Mouse (Mus musculus) urinary bladder, postnatal 36 days (tissue): ENCODE results near the gene Gpsm1.
"Not testable (repeated sequence)": the region's sequence is repeated elsewhere in the genome, so short reads cannot be mapped to it uniquely, and the experiment has no call there.

ENCODE experiments used
- DNase-seq, 2 experiments: peaks; one replicate each; pipeline ENCODE4 v3.0.0; 2022; ENCODE audit warnings: low spot score in 2 of 2, mixed read lengths in 1 of 2

The Gpsm1 gene

GRCm38 (mm10) chr2:26368572-26368971, 53.3 kb downstream of the Gpsm1 start:
- DNase-seq: no peak

- no peak for DNase-seq
These were observed 57.1 kb downstream of the Gpsm1 start for GRCm38 (mm10) chr2:26372396-26372795.

GRCm38 (mm10) chr2:26380131-26380771, 64.9 kb downstream of the Gpsm1 start, which contains the start of gene Snapc4:
Gene Snapc4 (minus strand): TSS chr2:26380653.
- peak; percentile 76 to 83 for DNase-seq

- DNase-seq: not testable (repeated sequence)
These were observed 65.6 kb downstream of the Gpsm1 start for GRCm38 (mm10) chr2:26380871-26381270.

- no peak for DNase-seq
These were observed 72.4 kb downstream of the Gpsm1 start for GRCm38 (mm10) chr2:26387713-26388112.

GRCm38 (mm10) chr2:26388682-26389153, 73.4 kb downstream of the Gpsm1 start:
- no peak for DNase-seq

- peak; percentile 78 to 80 for DNase-seq
These were observed 73.9 kb downstream of the Gpsm1 start, which contains the start of the genes Entr1 and Pmpca for GRCm38 (mm10) chr2:26389154-26389690. Gene Entr1 (minus strand): TSS chr2:26389316. Gene Pmpca (plus strand): TSS chr2:26389339.

- no peak for DNase-seq
These were observed 75.6 kb downstream of the Gpsm1 start for GRCm38 (mm10) chr2:26390954-26391353.

- DNase-seq: no peak
These were observed 76.3 kb downstream of the Gpsm1 start for GRCm38 (mm10) chr2:26391617-26392016.
